Mouse (Mus musculus) layer of hippocampus, adult 9-10 months (tissue): ENCODE measurements around the gene Wdr63.
A peak's percentile ranks its signal among the peaks of the same experiment; 100 is the strongest.

Source experiments
- DNase-seq: peaks from one replicate; pipeline ENCODE4 v3.0.0; 2022; ENCODE audit warnings: low spot score

Wdr63 gene

DNA sequence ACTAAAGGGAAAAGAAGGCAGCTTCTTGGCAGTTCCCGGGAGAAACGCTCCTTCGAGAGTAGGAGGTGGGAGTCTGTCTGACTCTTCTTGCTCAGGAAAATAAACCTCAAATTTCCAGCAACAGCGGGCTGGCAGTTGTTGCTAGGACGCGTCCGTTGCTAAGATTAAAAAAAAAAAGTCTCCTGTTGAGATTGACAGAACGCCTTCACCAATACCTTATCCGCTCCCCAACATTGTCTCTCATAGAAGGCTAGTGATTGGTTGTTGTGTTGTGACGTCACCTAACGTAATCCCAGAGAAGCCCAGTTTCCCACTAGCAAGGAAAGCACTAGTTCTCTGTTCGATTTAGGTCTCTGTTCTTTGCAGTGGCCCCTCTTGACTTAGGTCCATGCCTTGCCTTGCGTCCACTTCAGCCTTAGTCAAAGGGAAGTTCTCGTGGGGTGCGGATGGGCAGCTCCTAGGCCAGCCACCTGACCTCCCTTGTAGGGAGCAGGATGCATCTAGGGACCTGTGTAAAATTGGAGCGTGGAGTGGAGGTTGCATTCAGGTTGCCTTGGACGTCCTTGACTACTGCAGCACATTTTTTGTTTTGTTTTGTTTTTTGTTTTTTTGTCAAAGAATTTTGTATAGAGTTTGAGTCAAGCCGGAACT, at the start of gene Wdr63:
Gene Wdr63, minus strand, starts transcription at position 210 of the 651 bp plus-strand sequence.
- peak; percentile 72 for DNase-seq

DNA sequence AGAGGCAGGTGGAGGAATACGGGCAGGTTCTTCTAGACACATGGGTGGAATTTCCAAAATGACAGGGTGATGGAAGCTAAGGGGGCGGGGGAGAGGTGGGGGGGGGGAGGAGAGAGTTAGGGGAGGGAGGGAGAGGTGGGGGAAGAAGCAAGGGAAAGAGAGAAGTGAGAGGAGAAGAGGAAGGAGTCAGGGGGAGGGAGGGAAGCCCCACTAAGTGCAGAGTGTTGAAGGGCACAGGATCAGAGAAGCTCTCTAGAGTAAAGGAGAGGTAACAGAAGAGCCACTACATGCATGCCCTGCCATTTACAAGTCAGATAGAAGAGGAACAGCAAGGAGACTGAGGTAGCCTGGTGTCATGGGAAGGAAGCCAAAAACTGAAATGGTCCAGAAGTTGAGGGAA, 48.9 kb upstream of the Wdr63 start:
- no peak for DNase-seq

DNA sequence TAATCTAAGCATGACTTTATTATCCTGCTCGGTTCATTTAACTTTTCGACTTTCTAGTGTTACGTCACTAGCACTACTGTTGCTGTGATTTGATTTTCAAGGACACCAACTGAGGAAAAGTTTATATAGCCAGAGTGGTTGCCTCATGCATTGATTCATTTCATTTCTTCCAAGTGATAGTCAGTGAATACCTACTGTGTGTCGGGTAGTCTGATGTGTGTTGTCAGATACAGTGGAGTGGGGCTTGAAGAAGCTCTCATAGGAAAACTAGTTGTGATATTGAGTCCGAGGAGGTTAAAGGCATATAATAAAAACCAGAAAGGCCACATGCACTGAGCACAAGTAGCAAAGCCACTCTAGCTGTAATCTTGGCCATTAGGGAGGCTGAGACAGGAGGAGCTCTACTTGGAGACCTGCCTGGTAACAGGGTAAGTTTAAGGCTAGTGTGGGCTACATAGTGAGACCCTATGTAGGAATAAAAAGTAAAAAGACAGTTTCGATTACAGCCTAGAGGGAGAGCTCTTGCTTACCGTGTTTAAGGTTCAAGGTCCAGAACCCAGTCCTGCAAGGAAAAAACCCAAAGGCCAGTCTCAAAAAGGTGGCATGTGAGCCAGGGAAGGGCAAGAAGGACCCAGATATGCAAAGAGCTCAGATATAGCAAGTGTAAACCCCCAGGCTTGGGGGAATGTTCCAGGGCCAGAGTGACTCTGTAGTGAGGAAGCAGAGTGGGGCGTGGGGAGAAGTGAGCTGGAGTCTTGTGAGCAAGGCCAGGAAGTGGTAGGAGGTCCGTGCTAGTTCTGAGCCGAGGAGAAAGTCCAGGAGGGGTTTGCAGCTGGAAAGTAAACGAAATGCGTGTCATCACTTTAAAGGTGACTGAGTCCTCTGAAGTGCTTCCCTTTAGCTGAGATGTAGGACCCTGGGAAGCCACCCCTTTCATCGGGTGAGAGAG, 48.0 kb upstream of the Wdr63 start:
- no peak for DNase-seq

DNA sequence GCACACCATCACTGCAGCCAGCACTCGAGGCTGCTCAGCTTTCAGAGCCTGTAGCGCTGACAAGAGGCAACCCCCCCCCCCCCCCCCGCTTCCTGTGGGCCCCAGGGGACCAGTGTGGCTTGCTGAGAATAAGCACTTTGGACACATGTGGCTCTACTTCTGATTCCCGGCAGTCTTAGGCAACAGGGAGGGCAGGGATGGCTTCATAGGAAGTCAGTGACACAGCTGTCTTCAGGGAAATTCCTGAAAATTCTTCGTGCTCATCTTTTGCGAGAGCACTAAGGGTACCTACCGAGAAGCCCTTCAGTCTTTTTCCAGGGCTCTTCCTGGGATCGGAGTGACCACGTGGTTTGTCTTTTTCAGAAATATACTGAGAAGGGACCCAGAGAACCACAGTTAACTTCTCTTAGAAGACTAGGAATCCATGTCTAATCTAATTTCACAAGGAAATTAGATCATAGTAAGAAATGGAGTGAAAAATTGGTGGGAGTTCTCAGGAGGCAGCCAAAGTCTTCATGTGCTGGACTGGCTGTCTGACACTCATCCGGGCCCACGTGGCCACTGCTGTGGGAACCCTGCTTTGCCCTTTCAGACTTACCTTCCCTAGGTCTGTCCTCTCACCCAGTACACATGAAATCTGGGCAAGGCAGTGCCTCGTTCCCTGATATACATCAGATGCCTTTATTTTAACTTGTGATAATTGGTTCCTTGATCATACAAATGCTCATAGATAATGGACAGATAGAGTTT, 46.1 kb upstream of the Wdr63 start:
- no peak for DNase-seq

DNA sequence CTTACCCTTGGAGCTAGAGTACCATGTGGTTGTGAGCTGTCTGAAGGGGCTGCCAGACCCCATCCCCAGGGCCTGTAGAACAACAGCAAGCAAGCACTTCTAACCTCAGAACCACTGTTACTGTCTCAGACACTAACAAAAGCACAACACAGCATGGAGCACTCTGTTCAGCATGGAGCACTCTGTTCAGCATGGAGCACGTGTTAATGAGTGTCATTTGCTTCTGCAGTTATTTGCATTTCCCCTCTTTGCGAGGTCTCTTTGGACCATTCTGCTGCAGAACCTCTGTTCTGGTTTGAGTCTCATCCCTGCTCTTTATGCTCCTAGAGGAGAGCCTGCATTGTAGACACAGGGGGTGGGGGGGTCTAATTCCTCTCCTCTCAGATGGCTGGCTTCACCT, 45.0 kb upstream of the Wdr63 start:
- no peak for DNase-seq

DNA sequence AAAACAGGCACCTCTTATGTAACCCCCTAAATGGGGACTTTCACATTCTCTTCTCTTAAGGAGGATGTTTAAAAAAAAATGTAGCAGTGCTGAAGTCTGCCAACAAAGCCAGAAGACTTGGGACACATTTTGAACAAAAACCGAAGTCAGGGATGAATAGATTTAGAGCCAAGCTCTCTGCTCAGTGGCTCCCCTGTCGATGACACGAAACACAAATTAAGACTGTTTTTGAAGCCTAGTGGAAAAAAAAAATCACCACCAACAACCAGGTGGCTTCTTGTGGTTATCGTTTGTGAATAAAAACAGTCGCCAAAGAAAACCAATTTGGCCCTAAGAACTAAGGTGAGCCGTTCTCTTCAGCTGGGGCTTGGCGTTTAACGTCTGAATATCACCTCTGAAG, 44.4 kb upstream of the Wdr63 start:
- DNase-seq, result no peak

DNA sequence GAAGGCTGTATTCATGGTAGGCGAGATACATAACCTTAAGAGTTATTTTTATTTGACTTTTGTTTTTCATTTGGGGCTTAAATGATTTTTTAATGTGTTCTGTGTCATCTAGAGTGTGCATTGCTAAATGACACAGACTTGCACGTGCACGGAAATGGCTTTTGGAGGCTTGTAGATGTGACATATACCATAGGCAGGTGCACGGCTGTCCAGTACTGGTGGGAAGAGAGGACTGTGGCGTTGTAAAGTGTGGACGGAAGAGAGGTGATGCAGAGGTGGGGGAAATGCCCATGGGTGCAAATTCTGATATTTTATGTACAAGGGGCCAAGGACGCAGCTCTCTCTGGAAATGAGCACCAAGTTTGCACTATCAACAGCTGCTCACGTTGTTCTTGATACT, 43.8 kb upstream of the Wdr63 start:
- no peak for DNase-seq

DNA sequence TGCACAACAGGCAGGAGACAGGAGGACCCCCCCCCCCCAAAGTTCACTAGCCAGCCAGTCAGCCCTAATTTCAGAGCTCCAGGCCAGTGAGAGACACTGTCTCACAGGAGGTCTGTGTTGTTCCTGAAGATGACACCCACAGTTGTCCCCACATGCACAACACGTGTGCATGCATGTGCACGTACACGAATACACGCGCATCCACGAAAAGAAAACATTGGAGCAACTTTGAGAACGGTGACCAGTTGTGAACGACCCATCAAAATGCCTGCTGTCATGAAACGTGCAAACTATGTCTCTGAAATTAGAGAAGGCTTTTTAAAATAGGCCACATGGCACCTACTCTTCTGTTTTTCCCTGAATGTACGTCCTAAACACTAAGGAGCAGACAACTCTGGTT, 43.4 kb upstream of the Wdr63 start:
- no peak for DNase-seq

DNA sequence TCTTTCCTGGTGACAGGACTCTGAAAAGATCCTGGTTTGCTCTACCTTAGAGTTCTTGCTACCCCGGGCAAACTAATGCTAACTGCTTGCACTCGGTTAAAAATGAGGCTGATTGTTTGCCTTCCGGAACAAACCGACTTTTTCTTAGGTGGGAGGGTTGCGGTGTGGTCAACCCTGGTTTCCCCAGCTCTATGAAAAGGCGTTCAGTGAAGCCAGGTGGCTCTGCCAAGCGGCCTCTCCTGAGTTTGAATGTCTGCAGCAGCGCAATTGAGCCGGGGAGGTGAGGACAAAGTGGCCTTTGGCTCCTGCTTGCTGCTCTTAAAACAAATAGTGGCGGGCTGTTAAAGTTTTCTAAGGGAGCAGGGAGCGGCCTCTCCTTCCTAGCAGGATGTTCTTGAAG, 42.6 kb upstream of the Wdr63 start:
- no peak for DNase-seq

DNA sequence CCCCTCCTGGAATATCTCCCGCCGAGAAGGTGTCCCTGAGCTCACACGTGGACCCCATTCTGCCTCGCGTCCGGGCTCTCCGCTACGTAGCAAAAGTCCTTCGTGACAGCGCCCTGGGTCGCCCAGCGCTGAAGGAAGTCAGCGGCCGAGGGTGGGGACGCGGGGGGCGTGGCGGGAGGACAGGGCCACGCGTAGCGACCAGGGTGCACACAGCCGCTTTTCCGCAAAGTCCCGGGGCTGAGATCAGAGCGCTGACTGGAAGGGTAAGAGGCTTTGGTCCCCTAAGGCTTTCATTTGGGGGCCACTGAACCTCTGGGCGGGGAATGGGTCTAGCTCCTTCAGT, 42.1 kb upstream of the Wdr63 start:
- DNase-seq, result no peak

DNA sequence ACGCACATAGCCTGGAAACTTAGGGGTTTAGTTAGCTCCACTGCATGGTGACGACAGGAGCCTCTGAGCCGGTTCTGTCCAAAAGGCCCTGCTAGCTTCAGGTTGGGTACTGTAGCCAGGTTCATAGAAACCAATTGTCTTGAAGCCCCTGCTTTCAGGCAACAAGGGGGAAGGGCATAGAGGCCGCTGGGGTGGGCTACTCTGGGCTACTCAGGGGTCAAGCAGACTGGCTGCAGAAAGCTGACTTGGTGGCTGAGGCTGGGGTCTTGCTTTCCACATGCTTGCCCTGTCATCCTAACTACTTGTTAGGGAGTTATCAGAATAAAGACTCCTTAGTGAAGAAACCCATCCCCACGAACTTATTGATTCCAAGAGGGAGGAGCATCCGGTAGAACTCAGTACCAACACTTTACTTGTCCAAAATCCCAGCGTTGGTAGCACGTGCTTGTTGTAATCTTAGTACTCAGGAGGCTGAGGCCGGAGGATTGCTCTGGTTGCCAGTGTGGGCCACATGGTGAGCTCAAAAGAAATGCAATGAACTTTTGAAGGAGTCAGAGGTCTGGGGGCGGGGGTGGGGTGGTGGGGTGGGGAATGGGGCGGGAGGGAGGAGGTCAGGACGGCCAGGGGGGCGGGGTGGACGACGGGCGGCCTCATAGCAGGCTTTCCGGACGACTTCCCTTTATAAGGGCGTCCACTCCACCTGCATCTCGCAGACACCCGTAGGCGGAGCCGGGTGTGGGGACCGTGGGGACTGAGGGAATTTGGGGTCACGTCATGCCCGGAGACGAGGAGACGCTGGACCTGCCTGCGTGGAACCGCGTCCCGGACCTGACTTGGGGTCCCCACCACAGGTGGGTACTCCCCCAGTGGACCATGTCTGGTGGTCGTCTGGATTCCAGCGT, 41.5 kb upstream of the Wdr63 start, which contains the start of gene Mcoln2:
Gene Mcoln2, plus strand, starts transcription at position 678 of the 902 bp plus-strand sequence.
- DNase-seq, result no peak

DNA sequence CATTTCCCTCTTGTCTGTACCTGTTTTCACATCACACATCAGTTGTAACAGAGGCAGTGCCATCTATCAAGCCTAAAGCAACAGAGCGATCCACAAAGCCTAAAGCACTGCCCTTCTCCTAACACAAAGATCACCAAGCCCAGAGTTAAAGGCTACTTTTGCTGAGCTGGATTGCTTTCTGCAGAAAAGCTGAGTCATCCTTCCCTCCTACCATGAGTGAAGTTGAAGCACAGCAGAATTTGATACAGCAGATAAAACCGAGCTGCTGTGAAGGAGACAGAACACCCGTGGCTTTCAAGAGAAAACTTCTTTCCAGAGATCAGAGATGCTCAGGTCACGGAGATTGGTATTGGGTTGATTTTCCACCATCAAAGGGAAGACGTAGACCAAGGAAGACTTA, 38.2 kb upstream of the Wdr63 start:
- DNase-seq, result no peak

DNA sequence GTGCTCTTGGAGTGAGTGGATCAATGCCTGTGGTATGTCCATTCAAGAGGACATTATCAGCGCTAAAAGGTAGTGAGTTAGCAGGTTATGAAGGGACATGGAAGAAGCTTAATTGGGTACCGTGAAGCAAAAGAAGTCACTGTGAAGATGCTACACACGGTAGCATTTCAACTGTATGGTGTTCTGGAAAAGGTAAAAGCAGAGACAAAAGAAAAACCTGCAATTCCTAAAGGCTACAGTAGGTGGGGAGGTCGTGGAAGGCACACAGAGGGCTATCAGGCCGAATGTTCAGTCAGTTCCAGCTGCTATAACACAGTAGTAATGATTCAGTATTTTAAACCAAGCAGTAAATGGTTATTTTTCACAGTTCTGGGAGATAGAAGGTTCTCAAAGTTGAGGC, 37.6 kb upstream of the Wdr63 start:
- no peak for DNase-seq

DNA sequence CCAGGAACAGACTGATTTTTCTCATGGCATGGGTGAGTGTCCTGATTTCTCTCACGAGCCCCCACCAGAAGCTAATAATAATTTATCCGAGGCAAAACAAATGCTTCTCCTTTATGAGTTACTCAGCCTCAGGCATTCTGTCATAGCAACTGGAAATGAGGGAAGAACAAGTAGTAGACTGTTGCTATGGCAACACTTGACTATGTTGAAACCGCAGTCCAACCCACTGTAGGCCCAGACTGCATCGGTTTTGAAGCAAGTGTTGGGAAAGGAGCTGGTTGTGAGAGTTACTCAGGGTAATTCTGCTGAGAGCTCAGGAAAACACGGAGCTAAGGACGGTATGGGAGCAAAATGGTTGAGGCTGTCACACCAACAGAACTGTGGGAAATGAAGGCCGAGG, 34.6 kb upstream of the Wdr63 start:
- DNase-seq, result no peak

DNA sequence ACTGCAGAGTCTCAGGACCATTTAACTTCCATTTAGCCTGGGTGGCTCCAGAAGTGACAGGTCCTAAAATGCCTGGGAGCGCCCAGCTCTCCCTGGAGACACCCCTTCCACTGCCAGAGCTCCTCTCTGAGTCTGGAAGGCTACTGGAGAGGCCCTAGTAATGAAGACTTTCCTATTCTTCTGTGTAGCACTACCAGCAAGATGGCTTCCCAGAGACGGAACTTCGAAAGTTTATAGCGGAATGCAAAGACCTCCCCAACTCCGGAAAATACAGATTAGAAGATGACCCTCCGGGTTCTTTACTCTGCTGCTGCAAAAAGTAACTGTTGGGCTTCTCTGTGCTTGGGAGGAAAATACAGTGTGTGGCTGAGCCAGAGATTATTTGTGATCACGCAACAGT, 32.3 kb upstream of the Wdr63 start:
- DNase-seq, result no peak

DNA sequence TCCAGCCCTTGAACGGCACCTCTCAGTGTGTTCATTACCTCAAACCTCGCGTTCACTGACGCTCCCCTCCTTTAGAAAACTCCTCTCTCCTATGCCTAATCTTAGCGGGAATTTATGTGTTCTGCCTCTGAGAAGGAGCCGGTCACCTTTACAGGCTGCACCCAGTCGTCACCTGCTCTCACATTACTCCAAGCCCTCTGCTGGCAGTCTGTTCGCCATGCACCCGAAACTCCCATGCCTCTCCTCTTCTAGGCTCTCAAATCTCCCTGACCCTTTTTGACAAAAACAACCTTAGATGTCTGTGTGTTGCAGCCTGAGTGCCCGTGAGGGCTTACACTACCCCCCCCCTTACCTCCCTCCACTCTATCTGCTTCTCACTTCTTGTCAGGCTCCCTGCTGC, 28.5 kb upstream of the Wdr63 start:
- DNase-seq, result no peak

DNA sequence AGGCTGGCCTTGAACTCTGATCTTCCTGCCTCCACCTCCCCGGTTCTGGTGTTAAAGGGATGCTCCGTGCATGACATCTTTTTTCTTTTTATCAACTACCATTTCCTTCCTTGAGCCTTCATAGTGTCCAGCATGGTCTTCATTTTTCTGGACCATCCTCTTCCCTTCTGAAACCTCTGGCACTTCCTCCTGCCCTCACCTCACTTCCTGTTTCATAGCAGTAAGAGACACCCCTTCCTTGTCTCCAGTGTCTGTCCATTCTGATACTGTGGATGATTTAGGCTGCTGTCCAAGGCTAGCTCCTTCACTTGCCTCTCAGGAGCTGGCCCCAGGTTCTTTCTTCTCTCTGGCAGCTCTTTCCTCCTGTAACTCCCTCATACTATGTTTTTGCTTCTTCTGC, 27.5 kb upstream of the Wdr63 start:
- no peak for DNase-seq

DNA sequence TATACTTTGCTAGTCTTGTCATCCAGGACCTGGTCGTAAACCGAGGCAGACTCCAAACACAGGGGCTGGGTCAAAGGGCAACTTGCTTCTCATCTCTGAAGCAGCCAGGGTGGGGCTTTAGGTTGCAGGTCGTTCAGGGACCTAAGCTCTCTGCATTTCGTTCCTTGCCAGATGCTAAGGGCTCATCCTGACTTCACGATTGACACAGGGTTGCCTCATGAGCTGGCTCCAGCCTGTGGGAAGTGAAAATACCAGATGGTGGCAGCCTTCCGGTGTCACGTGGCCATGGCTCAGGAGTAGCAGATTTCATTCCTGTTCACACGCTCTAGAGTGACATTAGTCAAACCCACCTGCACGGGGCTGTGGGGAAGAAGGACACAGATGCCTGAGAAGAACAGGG, 26.9 kb upstream of the Wdr63 start:
- no peak for DNase-seq

DNA sequence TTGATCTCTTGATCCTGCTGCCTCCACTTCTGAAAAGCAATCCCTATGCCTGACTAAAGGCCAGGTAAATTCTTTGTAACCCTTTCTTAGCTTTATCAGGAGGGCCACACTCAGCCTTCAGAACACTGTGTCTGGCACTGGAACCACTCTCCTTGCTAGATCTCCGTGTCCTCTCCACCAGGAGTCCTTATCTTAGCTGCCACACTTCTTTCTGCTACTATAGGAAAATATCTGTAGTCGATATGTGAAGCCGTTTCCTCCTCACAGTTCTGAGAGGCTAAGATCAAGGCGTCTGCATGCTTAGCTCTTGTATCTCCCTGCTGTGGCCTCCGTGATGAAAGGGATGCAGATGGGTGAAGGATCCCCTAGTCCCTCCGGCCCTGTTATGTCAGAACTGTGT, 19.3 kb upstream of the Wdr63 start:
- DNase-seq, result no peak

DNA sequence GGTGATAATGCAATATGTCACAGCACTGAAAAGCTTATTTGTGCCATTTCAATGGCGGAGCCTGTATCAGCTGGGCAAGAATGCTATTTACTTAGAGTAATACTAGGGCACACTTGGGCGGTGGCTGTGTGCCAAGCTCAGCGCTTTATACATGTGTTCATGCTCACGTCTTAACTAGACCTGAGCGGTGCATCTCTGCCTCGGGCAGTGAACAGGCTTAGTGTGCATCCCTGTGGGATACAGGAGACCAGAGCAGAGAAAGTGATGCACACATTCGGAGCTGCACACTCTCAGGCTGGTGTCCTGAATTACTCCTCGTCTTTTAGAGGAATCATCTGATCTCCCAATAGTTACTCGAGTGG, 15.5 kb upstream of the Wdr63 start:
- no peak for DNase-seq

DNA sequence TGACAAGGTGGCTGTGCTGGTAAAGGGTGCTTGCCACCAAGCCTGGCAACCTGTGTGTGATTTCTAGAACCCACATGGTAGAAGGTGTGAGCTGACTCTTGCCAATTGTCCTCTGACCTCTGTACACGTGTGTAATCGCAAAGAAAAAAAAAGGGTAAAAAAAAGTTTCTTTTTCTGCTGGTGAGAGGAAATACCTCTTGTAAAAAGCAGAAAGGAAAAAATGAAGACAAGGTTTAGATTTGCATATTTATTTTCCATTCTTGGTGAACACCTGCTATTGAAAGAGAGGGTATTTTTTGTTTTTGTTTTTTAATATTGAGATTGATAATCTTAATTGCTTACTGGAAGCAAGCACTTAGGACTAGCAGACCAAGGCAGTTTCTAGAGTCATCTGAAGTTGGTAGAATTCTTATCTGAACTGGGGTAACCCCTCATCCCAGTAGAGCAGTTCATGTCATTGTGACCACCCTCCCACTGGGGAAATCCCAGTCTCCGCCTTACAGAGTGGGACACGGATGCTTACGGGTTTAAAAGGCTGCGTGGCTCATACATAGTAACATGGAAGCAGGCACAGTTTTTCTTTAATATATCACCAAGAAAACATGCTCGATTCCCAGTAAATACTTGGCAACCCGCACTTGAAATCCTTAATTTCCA, 15.0 kb upstream of the Wdr63 start:
- no peak for DNase-seq

DNA sequence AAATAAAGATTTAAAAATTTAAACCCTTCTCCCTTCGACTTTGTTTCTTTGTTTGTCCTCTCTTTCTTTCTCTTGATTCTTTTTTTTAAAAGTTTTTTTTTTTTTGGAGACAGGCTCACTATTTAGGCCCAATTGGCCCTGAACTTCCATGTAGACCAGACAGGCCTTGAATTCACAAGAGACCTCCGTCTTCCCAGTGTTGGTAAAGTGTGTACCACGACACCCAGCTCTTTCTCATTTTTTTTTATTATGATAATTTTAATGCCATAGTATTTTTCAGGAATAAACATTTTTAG, 14.1 kb upstream of the Wdr63 start:
- DNase-seq, result no peak
